Comparison of ENCODE assay signal across 38 mouse cellular contexts in genomic region chr16:38358256-38358812, GRCm38 (mm10). TPM values are rescaled to one million over a fixed set of nuclear protein-coding genes. Genes with fewer than 3 reads are reported as not detected.
"Had no signal": no experiment of that assay in that cellular context is flagged by ENCODE, and none has a peak within 500 bp of the region (broad histone marks: within the 10 kb centered on the region; RNA-seq: fewer than 3 reads in every experiment).

No protein-coding gene starts in this region.

- H3K4me1 ChIP-seq: forebrain, embryonic 15.5 days had no signal

- H3K27me3 ChIP-seq: embryonic facial prominence, embryonic 12.5 days; embryonic facial prominence, embryonic 13.5 days; embryonic facial prominence, embryonic 15.5 days; forebrain, embryonic 13.5 days; forebrain, embryonic 15.5 days had no signal

- H3K4me2 ChIP-seq: embryonic facial prominence, embryonic 12.5 days; embryonic facial prominence, embryonic 13.5 days; embryonic facial prominence, embryonic 15.5 days; forebrain, embryonic 13.5 days; forebrain, embryonic 15.5 days had no signal

- DNase-seq: cerebellum, adult 8-10 months; cerebellum, adult 9-10 months; cerebellum, adult 9-11 months; cerebellum, postnatal 10 days; cerebellum, postnatal 14 days; cerebellum, postnatal 25 days; cerebellum, postnatal 36 days; embryo, embryonic 11 days; forebrain, postnatal 0 days; gastrocnemius, adult 2 months; gastrocnemius, postnatal 10 days; gastrocnemius, postnatal 14 days; gastrocnemius, postnatal 25 days; gastrocnemius, postnatal 36 days; heart, adult 11 months; heart, adult 18-20 months; heart, adult 2 months had no signal

- H3K9ac ChIP-seq: embryonic facial prominence, embryonic 12.5 days; embryonic facial prominence, embryonic 13.5 days; embryonic facial prominence, embryonic 15.5 days; forebrain, embryonic 13.5 days; forebrain, embryonic 15.5 days; forebrain, postnatal 0 days had no signal

- H3K36me3 ChIP-seq: embryonic facial prominence, embryonic 12.5 days; embryonic facial prominence, embryonic 15.5 days; forebrain, embryonic 15.5 days had no signal

- H3K4me3 ChIP-seq: embryonic facial prominence, embryonic 10.5 days; embryonic facial prominence, embryonic 12.5 days; embryonic facial prominence, embryonic 13.5 days; embryonic facial prominence, embryonic 15.5 days; erythroblast, embryonic 14.5 days; forebrain, embryonic 10.5 days; forebrain, embryonic 13.5 days; forebrain, embryonic 15.5 days; gastrocnemius, adult 2 months; heart, adult 2 months had no signal

- H3K27ac ChIP-seq: embryonic facial prominence, embryonic 10.5 days; embryonic facial prominence, embryonic 12.5 days; embryonic facial prominence, embryonic 13.5 days; embryonic facial prominence, embryonic 15.5 days; forebrain, embryonic 10.5 days; forebrain, embryonic 13.5 days; forebrain, embryonic 15.5 days; gastrocnemius, adult 2 months; heart, adult 2 months had no signal

- H3K9me3 ChIP-seq: embryonic facial prominence, embryonic 10.5 days; embryonic facial prominence, embryonic 12.5 days; embryonic facial prominence, embryonic 13.5 days; embryonic facial prominence, embryonic 15.5 days; forebrain, embryonic 10.5 days; forebrain, embryonic 13.5 days; forebrain, embryonic 15.5 days had no signal

- ATAC-seq: forebrain, embryonic 13.5 days; forebrain, embryonic 14.5 days; forebrain, embryonic 15.5 days; forebrain, embryonic 16.5 days; forebrain, postnatal 0 days had no signal

RNA-seq across cellular contexts. Expression of gene Popdc2, which starts 3.7 kb away (rescaled TPM):
- total RNA-seq: granulocyte monocyte progenitor cell, adult 5-6 weeks had no signal

RNA-seq across cellular contexts. Expression of gene Gm21987, which starts 11.5 kb away (rescaled TPM):
- total RNA-seq: common myeloid progenitor, adult 5-6 weeks; forebrain, postnatal 0 days; gastrocnemius, adult 18-20 months; gastrocnemius, adult 2 months; gastrocnemius, adult 8-10 months; gastrocnemius, postnatal 10 days; gastrocnemius, postnatal 14 days; gastrocnemius, postnatal 25 days; gastrocnemius, postnatal 36 days; gastrocnemius, postnatal 4 days; granulocyte monocyte progenitor cell, adult 5-6 weeks; heart, adult 2 months; heart, adult 8-10 months had no signal
- polyA plus RNA-seq: cortical plate, adult 2 months; embryonic facial prominence, embryonic 10.5 days; embryonic facial prominence, embryonic 12.5 days; embryonic facial prominence, embryonic 13.5 days; embryonic facial prominence, embryonic 14.5 days; embryonic facial prominence, embryonic 15.5 days; forebrain, embryonic 10.5 days; forebrain, embryonic 11.5 days; forebrain, embryonic 13.5 days; forebrain, embryonic 14.5 days; forebrain, embryonic 15.5 days; forebrain, embryonic 16.5 days; forebrain, postnatal 0 days; frontal cortex, adult 2 months; gonadal fat pad, adult 2 months; heart, adult 2 months had no signal

RNA-seq across cellular contexts. Expression of gene Maats1, which starts 16.4 kb away (rescaled TPM):
- total RNA-seq: common myeloid progenitor, adult 5-6 weeks; gastrocnemius, adult 18-20 months; gastrocnemius, adult 2 months; gastrocnemius, adult 8-10 months; gastrocnemius, postnatal 14 days; gastrocnemius, postnatal 25 days; gastrocnemius, postnatal 36 days; granulocyte monocyte progenitor cell, adult 5-6 weeks; heart, adult 2 months; heart, adult 8-10 months had no signal
- polyA plus RNA-seq: erythroblast, embryonic 14.5 days had no signal
